In genomic region chr10:119779657-119780056, GRCm38 (mm10) we compare ENCODE assay signal across 14 mouse cellular contexts.
"Had no signal": no experiment of that assay in that cellular context is flagged by ENCODE, and none has a peak within 500 bp of the region (broad histone marks: within the 10 kb centered on the region; RNA-seq: fewer than 3 reads in every experiment).

No protein-coding gene starts in this region.

- H3K4me1 ChIP-seq: kidney, embryonic 15.5 days; limb, embryonic 15.5 days; liver, embryonic 12.5 days; midbrain, embryonic 10.5 days had no signal

- H3K9me3 ChIP-seq: kidney, embryonic 15.5 days; limb, embryonic 15.5 days; liver, embryonic 12.5 days; neural tube, embryonic 15.5 days had no signal

- H3K36me3 ChIP-seq: kidney, embryonic 15.5 days; limb, embryonic 15.5 days; liver, embryonic 12.5 days; midbrain, embryonic 10.5 days; neural tube, embryonic 15.5 days had no signal

- H3K4me2 ChIP-seq: kidney, embryonic 15.5 days; limb, embryonic 15.5 days; liver, embryonic 12.5 days; lung, embryonic 14.5 days; neural tube, embryonic 15.5 days had no signal

- H3K9ac ChIP-seq: kidney, embryonic 15.5 days; limb, embryonic 15.5 days; liver, embryonic 12.5 days; lung, embryonic 14.5 days; neural tube, embryonic 15.5 days had no signal

- ATAC-seq: liver, embryonic 12.5 days had no signal

- H3K27me3 ChIP-seq: kidney, embryonic 15.5 days; limb, embryonic 15.5 days; liver, embryonic 12.5 days; neural tube, embryonic 15.5 days had no signal

- DNase-seq: kidney, adult 2 months; kidney, postnatal 36 days; lung, embryonic 14.5 days; lung, postnatal 10 days; lung, postnatal 4 days; right cerebral cortex, adult 18-20 months; right cerebral cortex, postnatal 25 days; thymus, postnatal 4 days had no signal

- H3K4me3 ChIP-seq: kidney, embryonic 15.5 days; limb, embryonic 15.5 days; liver, embryonic 12.5 days; midbrain, embryonic 10.5 days; myocyte; neural tube, embryonic 15.5 days had no signal

- H3K27ac ChIP-seq: kidney, embryonic 15.5 days; limb, embryonic 15.5 days; liver, embryonic 12.5 days; midbrain, embryonic 10.5 days had no signal
